Mouse (Mus musculus) liver, adult 2 months (tissue): ENCODE results near the gene Gm9508.

Experiments used
- CTCF ChIP-seq: fragments of 200-500 bp; IDR thresholded peaks from 2 replicates; pipeline ENCODE4 v1.5.1; 2011; ENCODE audit warnings: low read depth, low read length, control low read depth
- POLR2A ChIP-seq: fragments of 200-500 bp; IDR thresholded peaks from 2 replicates; pipeline ENCODE4 v1.6.1; 2011; ENCODE audit warnings: low read length, control low read depth; ENCODE audit not compliant: insufficient read depth; ENCODE audit errors: extremely low read depth

DNA sequence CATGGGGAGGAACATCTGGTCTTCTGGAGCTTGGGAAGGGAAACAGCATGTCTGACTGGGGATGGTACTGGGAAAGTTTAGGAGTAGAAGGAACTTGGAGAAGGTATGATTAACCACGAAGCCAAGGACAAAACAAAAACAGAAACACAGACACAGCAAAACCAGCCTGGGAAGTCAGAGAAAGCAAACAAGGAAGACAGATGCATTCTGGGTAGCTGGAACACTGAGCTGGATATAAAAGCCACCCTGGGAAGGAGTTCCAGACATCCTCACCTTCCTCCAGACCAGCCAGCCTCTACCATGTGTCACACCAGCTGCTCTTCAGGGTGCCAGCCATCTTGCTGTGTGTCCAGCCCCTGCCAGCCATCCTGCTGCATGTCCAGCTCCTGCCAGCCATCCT, 18.5 kb upstream of the Gm9508 start, which contains the start of gene Gm10142:
- TF ChIP-seq POLR2A (no peak), CTCF (no peak)
